In the genomic region with DNA sequence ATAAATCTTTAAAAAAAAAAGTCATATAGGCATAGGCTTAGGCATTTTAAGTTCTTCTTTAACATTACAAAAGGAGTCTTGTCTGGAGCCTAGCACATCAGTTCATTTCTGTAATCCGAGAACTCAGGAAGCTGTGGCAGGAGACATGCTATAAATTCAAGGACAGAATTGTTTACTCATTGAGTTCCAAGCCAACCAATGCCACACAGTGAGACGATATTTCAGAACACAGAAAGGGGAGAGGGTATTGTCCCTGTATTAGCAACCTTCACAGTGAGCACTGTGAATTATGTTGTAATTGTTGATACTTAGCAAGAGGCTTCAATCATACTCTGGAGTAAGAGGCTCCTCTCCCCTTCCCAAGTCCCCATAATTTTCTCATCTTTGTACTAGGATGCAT, we compare ENCODE assay signal across 25 mouse cellular contexts.
"Had no signal": no experiment of that assay in that cellular context is flagged by ENCODE, and none has a peak within 500 bp of the region (broad histone marks: within the 10 kb centered on the region; RNA-seq: fewer than 3 reads in every experiment).

No protein-coding gene starts in this region.

- H3K36me3 ChIP-seq: heart, embryonic 10.5 days; heart, embryonic 12.5 days; hindbrain, embryonic 10.5 days; hindbrain, embryonic 13.5 days; hindbrain, embryonic 15.5 days; limb, embryonic 10.5 days; limb, embryonic 12.5 days; liver, embryonic 13.5 days; liver, embryonic 15.5 days had no signal

- H3K4me3 ChIP-seq: gastrocnemius, adult 2 months; heart, embryonic 10.5 days; heart, embryonic 12.5 days; hindbrain, embryonic 10.5 days; hindbrain, embryonic 13.5 days; hindbrain, embryonic 15.5 days; left cerebral cortex, adult 2 months; limb, embryonic 10.5 days; limb, embryonic 12.5 days; liver, embryonic 13.5 days; liver, embryonic 15.5 days had no signal

- ATAC-seq: hindbrain, postnatal 0 days; intestine, embryonic 16.5 days; liver, postnatal 0 days had no signal

- H3K9ac ChIP-seq: heart, embryonic 12.5 days; hindbrain, embryonic 13.5 days; hindbrain, embryonic 15.5 days; limb, embryonic 12.5 days; liver, embryonic 13.5 days; liver, embryonic 15.5 days; liver, postnatal 0 days had no signal

- H3K4me2 ChIP-seq: heart, embryonic 12.5 days; hindbrain, embryonic 13.5 days; hindbrain, embryonic 15.5 days; limb, embryonic 12.5 days; liver, embryonic 11.5 days; liver, embryonic 13.5 days; liver, embryonic 15.5 days had no signal

- DNase-seq: gastrocnemius, adult 2 months; gastrocnemius, postnatal 10 days; gastrocnemius, postnatal 25 days; heart, adult 18-20 months; heart, postnatal 10 days; heart, postnatal 4 days; kidney, adult 11 months; kidney, adult 8-10 months; kidney, postnatal 14 days; layer of hippocampus, adult 9-11 months; liver; liver, embryonic 13.5 days; liver, postnatal 0 days had no signal

- H3K9me3 ChIP-seq: heart, embryonic 10.5 days; heart, embryonic 12.5 days; hindbrain, embryonic 10.5 days; hindbrain, embryonic 13.5 days; hindbrain, embryonic 15.5 days; limb, embryonic 10.5 days; limb, embryonic 12.5 days; liver, embryonic 13.5 days; liver, embryonic 15.5 days had no signal

- H3K27ac ChIP-seq: gastrocnemius, adult 2 months; heart, embryonic 10.5 days; hindbrain, embryonic 10.5 days; hindbrain, embryonic 13.5 days; hindbrain, embryonic 15.5 days; hindbrain, postnatal 0 days; left cerebral cortex, adult 2 months; limb, embryonic 10.5 days; limb, embryonic 12.5 days; liver, embryonic 13.5 days; liver, embryonic 15.5 days had no signal

- H3K27me3 ChIP-seq: heart, embryonic 12.5 days; hindbrain, embryonic 13.5 days; hindbrain, embryonic 15.5 days; limb, embryonic 12.5 days; liver, embryonic 13.5 days; liver, embryonic 15.5 days had no signal

- H3K4me1 ChIP-seq: heart, embryonic 10.5 days; heart, embryonic 12.5 days; hindbrain, embryonic 15.5 days; liver, embryonic 13.5 days; liver, embryonic 15.5 days had no signal
